Mouse (Mus musculus) midbrain, postnatal 0 days (tissue): ENCODE results near the gene Mpv17. TPM values are rescaled to one million over a fixed set of nuclear protein-coding genes. Genes with fewer than 3 reads are reported as not detected.

Source experiments
- ATAC-seq: fragments of 200-750 bp; cut with Nextera tagmentation; 2 replicates; pipeline ENCODE4 v1.8.0; 2017; ENCODE audit warnings: moderate number of reproducible peaks, mild to moderate bottlenecking, moderate TSS enrichment, moderate library complexity; ENCODE audit not compliant: low FRiP score
- DNase-seq: peaks from one replicate; pipeline ENCODE4 v3.0.0-alpha.2; 2015; ENCODE audit warnings: low spot score
- H3K27ac ChIP-seq: fragments of 300-500 bp; sonication (generic); 2 replicates; pipeline ENCODE4 v1.5.1; 2014; ENCODE audit warnings: low read depth, mild to moderate bottlenecking, low read length, mixed read lengths
- H3K27me3 ChIP-seq: fragments of 300-500 bp; sonication (generic); 2 replicates; pipeline ENCODE4 v1.6.1; 2014; ENCODE audit warnings: low read length, control low read depth, mixed read lengths; ENCODE audit not compliant: insufficient read depth
- H3K36me3 ChIP-seq: fragments of 300-500 bp; sonication (generic); 2 replicates; pipeline ENCODE4 v1.6.1; 2014; ENCODE audit warnings: low read length, control low read depth, mixed read lengths; ENCODE audit not compliant: insufficient read depth
- H3K4me1 ChIP-seq: fragments of 300-500 bp; sonication (generic); 2 replicates; pipeline ENCODE4 v1.6.1; 2014; ENCODE audit warnings: mild to moderate bottlenecking, control low read depth, antibody characterized with exemption, low read length, mixed read lengths; ENCODE audit not compliant: insufficient read depth
- H3K4me2 ChIP-seq: fragments of 300-500 bp; sonication (generic); 2 replicates; pipeline ENCODE4 v1.6.1; 2014; ENCODE audit warnings: low read depth, mild to moderate bottlenecking, low read length, mixed read lengths; ENCODE audit not compliant: poor library complexity, severe bottlenecking
- H3K4me3 ChIP-seq: fragments of 300-500 bp; sonication (generic); 2 replicates; pipeline ENCODE4 v1.5.1; 2014; ENCODE audit warnings: low read depth, mild to moderate bottlenecking, low read length, moderate library complexity
- H3K9ac ChIP-seq: fragments of 300-500 bp; sonication (generic); replicated peaks from 2 replicates; pipeline ENCODE4 v1.6.1; 2014; ENCODE audit warnings: mild to moderate bottlenecking, low read length, moderate library complexity, mixed read lengths; ENCODE audit not compliant: poor library complexity, severe bottlenecking
- H3K9me3 ChIP-seq: fragments of 300-500 bp; sonication (generic); 2 replicates; pipeline ENCODE4 v1.6.1; 2016; ENCODE audit warnings: low read length, control low read depth
- CTCF ChIP-seq: IDR thresholded peaks from 2 replicates; pipeline ENCODE4 v1.5.1; 2016; ENCODE audit warnings: antibody characterized with exemption, mild to moderate bottlenecking
- WGBS: fragments of 180-500 bp; shearing (Covaris S2); extraction: QIAGEN DNeasy Blood & Tissue Kit; methylation state at CpG from one replicate; pipeline ENCODE4 v1.1.7; 2014; 5-methylcytosine and 5-hydroxymethylcytosine counted together
- polyA plus RNA-seq: library from polyadenylated mRNA; unstranded; fragments of >200 nt; fragmentation: Nextera tagmentation; extraction: Ambion mirVana; gene quantifications from 2 replicates; pipeline ENCODE4 v1.2.1, GENCODE M21; 2015
- total RNA-seq: library from RNA; depleted of rRNA; stranded (reverse); fragments of >200 nt; gene quantifications from 2 replicates; pipeline ENCODE4 v1.2.3, GENCODE M21; 2014

The Mpv17 gene
- total and polyA plus RNA-seq, 2 experiments from 2014 or later = 38.8 to 65.5 TPM

GRCm38 (mm10) chr5:31179301-31179765 lies 25.3 kb upstream of the Mpv17 start:
- Histone ChIP-seq H3K27me3 (no peaks in the 10 kb centered on the region), H3K4me1 (0 out of 2 replicates have a peak, but pooled peaks cover 4% of the 10 kb centered on the region), H3K9ac (peak overlapping the region; percentile 86), H3K4me2 (peak overlapping the region; percentile 87), H3K36me3 (peaks cover 1% of the 10 kb centered on the region; the same call in 1 of the 2 replicates), H3K4me3 (peak overlapping the region; percentile 86), H3K27ac (peak overlapping the region; percentile 97), H3K9me3 (no peaks in the 10 kb centered on the region)
- WGBS = under 1% methylated on average over 25 of the region's 25 CpGs
- no peak; the same call in 1 of the 2 replicates for TF ChIP-seq CTCF
- DNase-seq = peak; percentile 38
- peak; percentile 66 for ATAC-seq

GRCm38 (mm10) chr5:31168630-31169029 lies 14.6 kb upstream of the Mpv17 start:
- DNase-seq (no peak), ATAC-seq (no peak)
- no peak overlapping the region for H3K9ac ChIP-seq
- no peak overlapping the region for H3K27ac ChIP-seq
- TF ChIP-seq CTCF = no peak
- H3K27me3 ChIP-seq = no peaks in the 10 kb centered on the region
- WGBS = 88% methylated on average over 4 of the region's 4 CpGs
- H3K9me3 ChIP-seq = no peaks in the 10 kb centered on the region
- no peak overlapping the region for H3K4me3 ChIP-seq
- H3K4me1 ChIP-seq = no peaks in the 10 kb centered on the region
- peaks cover 66% of the 10 kb centered on the region for H3K36me3 ChIP-seq
- H3K4me2 ChIP-seq = no peak overlapping the region

- Histone ChIP-seq H3K4me3 (no peak overlapping the region), H3K27ac (no peak overlapping the region), H3K9ac (no peak overlapping the region), H3K36me3 (peaks cover 63% of the 10 kb centered on the region), H3K4me1 (no peaks in the 10 kb centered on the region), H3K4me2 (no peak overlapping the region), H3K27me3 (no peaks in the 10 kb centered on the region), H3K9me3 (no peaks in the 10 kb centered on the region)
- no peak for TF ChIP-seq CTCF
- no peak for ATAC-seq
- no peak for DNase-seq
- WGBS = 88% methylated on average over 1 of the region's 1 CpGs
Measured at GRCm38 (mm10) chr5:31164878-31165277, 10.8 kb upstream of the Mpv17 start.

- no peaks in the 10 kb centered on the region for H3K9me3 ChIP-seq
- ATAC-seq (no peak), DNase-seq (no peak)
- no peaks in the 10 kb centered on the region for H3K27me3 ChIP-seq
- no peak overlapping the region for H3K9ac ChIP-seq
- H3K4me1 ChIP-seq = no peaks in the 10 kb centered on the region
- no peak overlapping the region for H3K4me3 ChIP-seq
- H3K4me2 ChIP-seq = no peak overlapping the region
- no peak overlapping the region for H3K27ac ChIP-seq
- TF ChIP-seq CTCF = no peak
- peaks cover 63% of the 10 kb centered on the region for H3K36me3 ChIP-seq
Measured at GRCm38 (mm10) chr5:31162462-31162861, 8.4 kb upstream of the Mpv17 start.

GRCm38 (mm10) chr5:31153516-31154151 lies 417 bp downstream of the Mpv17 start:
- Histone ChIP-seq H3K9ac (peak overlapping the region; percentile 69), H3K27me3 (no peaks in the 10 kb centered on the region), H3K4me3 (peak overlapping the region; percentile 61), H3K9me3 (no peaks in the 10 kb centered on the region), H3K4me2 (peak overlapping the region; percentile 70), H3K36me3 (peaks cover 22% of the 10 kb centered on the region), H3K4me1 (peaks cover 5% of the 10 kb centered on the region; the same call in 1 of the 2 replicates), H3K27ac (0 out of 2 replicates have a peak overlapping the region, but pooled peaks have one; percentile 72)
- 35% methylated on average over 6 of the region's 6 CpGs for WGBS
- ATAC-seq = peak; percentile 21; the same call in 1 of the 2 replicates
- no peak for TF ChIP-seq CTCF
- no peak for DNase-seq

- H3K27me3 ChIP-seq = no peaks in the 10 kb centered on the region
- TF ChIP-seq CTCF = no peak
- no peak overlapping the region for H3K9ac ChIP-seq
- H3K27ac ChIP-seq = no peak overlapping the region
- ATAC-seq = no peak
- no peak overlapping the region for H3K4me3 ChIP-seq
- no peak for DNase-seq
- H3K4me1 ChIP-seq = peaks cover 5% of the 10 kb centered on the region; the same call in 1 of the 2 replicates
- no peak overlapping the region for H3K4me2 ChIP-seq
- no peaks in the 10 kb centered on the region for H3K9me3 ChIP-seq
- 89% methylated on average over 3 of the region's 3 CpGs for WGBS
- H3K36me3 ChIP-seq = peaks cover 5% of the 10 kb centered on the region; the same call in 1 of the 2 replicates
Measured at GRCm38 (mm10) chr5:31151746-31152145, 2.3 kb downstream of the Mpv17 start.
